Mouse (Mus musculus): Measurements from ENCODE around the gene Gm13694. TPM values are rescaled to one million over a fixed set of nuclear protein-coding genes. Genes with fewer than 3 reads are reported as not detected.

The Gm13694 gene
- polyA plus RNA-seq, 1 experiment, result not detected

DNA sequence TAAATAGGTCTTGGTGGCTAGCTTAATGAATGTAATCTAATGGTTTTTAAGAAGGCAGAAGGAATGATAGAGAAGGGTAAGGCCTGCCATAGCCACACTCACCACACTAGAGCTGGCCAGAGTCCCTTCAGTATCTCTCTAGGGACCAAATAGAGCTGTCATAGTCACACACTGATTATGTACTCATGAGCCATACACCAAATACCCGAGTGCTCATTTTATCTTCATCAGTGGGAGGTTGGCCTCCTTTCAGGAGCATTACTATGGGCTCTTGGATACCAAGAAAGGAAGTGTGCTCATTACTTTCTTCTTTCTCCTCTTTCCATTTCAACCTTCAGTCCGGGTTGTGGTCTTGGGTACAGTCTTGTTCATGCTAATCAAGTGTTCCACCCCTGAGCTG lies 43.2 kb downstream of the Gm13694 start:
- no peak for TF ChIP-seq GATA1 (IDR thresholded peaks at IDR 0.05; ENCODE audit: low read length)

DNA sequence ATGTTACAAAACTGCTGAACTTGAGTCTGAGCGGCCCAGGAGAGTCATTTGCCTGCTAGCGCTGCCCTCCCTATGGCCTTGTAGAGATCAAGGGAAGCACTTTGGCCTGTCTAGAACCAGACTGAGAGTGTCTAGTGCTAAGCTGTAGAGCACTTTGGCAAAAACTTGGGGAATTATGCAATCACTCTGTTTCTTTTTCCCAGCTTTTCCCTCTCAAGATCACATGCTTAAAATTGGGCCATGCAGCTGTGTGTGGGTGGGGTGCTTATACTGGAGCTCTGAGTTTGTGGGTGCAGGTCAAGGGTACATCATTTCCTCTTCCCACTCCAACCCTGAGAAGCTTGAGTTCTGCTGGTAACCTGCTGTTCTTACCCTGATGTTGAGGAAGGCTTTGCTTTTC lies 44.2 kb downstream of the Gm13694 start:
- no peak for TF ChIP-seq GATA1 (IDR thresholded peaks at IDR 0.05; ENCODE audit: low read length)

DNA sequence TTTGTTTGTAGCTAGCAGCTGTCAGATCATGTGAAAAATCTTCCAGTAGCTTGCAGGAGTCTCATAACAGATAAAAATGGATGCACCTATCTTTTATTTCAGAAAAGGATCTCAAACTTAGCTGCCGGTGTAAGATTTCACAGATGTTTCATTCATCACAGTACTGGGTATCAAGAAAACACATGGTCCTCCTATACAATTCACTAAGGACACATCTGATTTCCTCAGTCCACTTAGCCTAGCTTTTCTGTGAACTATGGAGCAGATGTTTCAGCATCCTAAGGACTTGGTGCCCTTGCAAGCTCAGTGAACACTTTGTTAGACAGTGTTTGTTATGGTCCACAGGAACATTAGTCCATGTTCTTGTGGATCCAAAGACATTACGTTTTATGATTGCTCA lies 44.6 kb downstream of the Gm13694 start:
- TF ChIP-seq GATA1 (IDR thresholded peaks at IDR 0.05; ENCODE audit: low read length), result no peak

DNA sequence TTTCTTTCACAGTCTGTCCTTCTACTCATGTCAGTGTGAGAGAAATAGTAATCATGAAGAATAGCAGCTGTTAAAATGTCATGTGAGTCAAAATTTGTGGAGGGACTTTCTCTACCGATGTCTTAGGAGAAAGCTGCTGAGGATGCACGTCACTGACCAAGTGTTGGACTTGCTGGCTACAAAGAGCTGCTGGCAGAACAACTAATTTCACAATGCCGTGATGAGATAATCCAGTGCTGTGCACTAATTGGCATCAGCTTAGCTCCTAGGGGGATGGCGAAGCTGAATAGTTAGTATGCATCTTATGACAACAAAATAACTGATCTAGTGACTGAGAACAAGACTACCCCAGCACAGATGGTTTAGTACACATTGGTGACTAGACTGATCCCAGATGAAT lies 46.5 kb downstream of the Gm13694 start:
- TF ChIP-seq GATA1 (IDR thresholded peaks at IDR 0.05; ENCODE audit: low read length), result no peak

Other genes starting within 250 kb of the Gm13694 start
- not detected in 2 replicates for gene Fam171b, start 166.3 kb upstream of the Gm13694 start, polyA plus RNA-seq (2012)
- gene Zswim2, start 37.7 kb upstream of the Gm13694 start, polyA plus RNA-seq (2012), result not detected in 2 replicates
- not detected in 2 replicates for gene Gm13698, start 23.2 kb upstream of the Gm13694 start, polyA plus RNA-seq (2012)
- gene Gm13693, start 17.4 kb upstream of the Gm13694 start, polyA plus RNA-seq (2012), result not detected in 2 replicates
- not detected in 2 replicates for gene Gm13695, start 11.6 kb upstream of the Gm13694 start, polyA plus RNA-seq (2012)
- not detected in 2 replicates for gene Gm13696, start 5.8 kb upstream of the Gm13694 start, polyA plus RNA-seq (2012)
- gene Gm13697, start 5.8 kb downstream of the Gm13694 start, polyA plus RNA-seq (2012), result not detected in 2 replicates
- not detected in 2 replicates for gene Gm13691, start 11.6 kb downstream of the Gm13694 start, polyA plus RNA-seq (2012)